Mouse (Mus musculus) lung, adult 2 months (tissue): ENCODE results near the gene Sptlc3. TPM values are rescaled to one million over a fixed set of nuclear protein-coding genes. Genes with fewer than 3 reads are reported as not detected.

Experiments
- DNase-seq: peaks from one replicate; pipeline ENCODE4 v3.0.0; 2022
- H3K4me1 ChIP-seq: fragments of 200-500 bp; 2 replicates; pipeline ENCODE4 v1.6.1; 2011; ENCODE audit warnings: low read length; ENCODE audit not compliant: control insufficient read depth, insufficient read depth
- H3K4me3 ChIP-seq: fragments of 200-500 bp; replicated peaks from 2 replicates; pipeline ENCODE3; 2011; ENCODE audit warnings: low read depth, mild to moderate bottlenecking, control low read depth, low read length; ENCODE audit errors: extremely low read depth
- CTCF ChIP-seq: fragments of 200-500 bp; IDR thresholded peaks from 2 replicates; pipeline ENCODE4 v1.5.1; 2011; ENCODE audit warnings: mild to moderate bottlenecking, low read length, control low read depth; ENCODE audit not compliant: insufficient read depth
- POLR2A ChIP-seq: fragments of 200-500 bp; IDR thresholded peaks from 2 replicates; pipeline ENCODE4 v1.6.1; 2011; ENCODE audit warnings: low read depth, mild to moderate bottlenecking, control low read depth, low read length, borderline replicate concordance; ENCODE audit errors: extremely low read depth
- WGBS: fragments of 180-500 bp; shearing (Covaris S2); methylation state at CpG from one replicate; pipeline ENCODE4 v1.1.7; 2018; 5-methylcytosine and 5-hydroxymethylcytosine counted together
- polyA plus RNA-seq: library from polyadenylated mRNA; depleted of rRNA; stranded (reverse); fragments of >200 nt; gene quantifications from 2 replicates; pipeline ENCODE4 v1.2.3, GENCODE M21; 2012

Gene Sptlc3
- polyA plus RNA-seq, 1 experiment = 1.4 TPM

GRCm38 (mm10) chr2:139634506-139634905 lies 140.8 kb downstream of the Sptlc3 start:
- no peak overlapping the region for H3K4me3 ChIP-seq
- 44% methylated on average over 4 of the region's 4 CpGs for WGBS

DNA sequence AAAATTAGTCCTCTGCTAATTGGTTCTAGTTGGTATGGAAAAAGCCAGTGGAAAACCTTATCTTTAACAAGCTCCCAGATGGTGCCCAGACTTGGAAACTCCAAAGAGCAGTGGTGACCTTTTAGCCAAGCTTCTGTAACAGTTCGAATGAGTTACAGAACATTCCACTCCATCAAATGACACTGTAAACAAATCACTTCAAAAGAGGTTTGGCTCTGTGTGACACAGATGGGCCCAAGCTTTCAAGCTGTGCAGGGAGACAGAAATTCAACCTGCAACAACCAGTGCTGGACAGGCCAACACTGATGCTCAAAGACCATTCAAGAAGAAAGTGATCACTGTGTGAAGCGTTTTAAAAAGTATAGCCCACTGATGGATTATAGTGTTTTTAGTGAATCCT lies 144.1 kb downstream of the Sptlc3 start:
- no peak overlapping the region for H3K4me3 ChIP-seq
- no peak for TF ChIP-seq POLR2A
- no peak for TF ChIP-seq CTCF
- no peak for DNase-seq
- no peaks in the 10 kb centered on the region; the same call in none of the 2 replicates for H3K4me1 ChIP-seq
- WGBS = 22% methylated on average over 2 of the region's 2 CpGs

More at GRCm38 (mm10) chr2:139634506-139634905, 140.8 kb downstream of the Sptlc3 start:
- no peak for DNase-seq
- no peaks in the 10 kb centered on the region for H3K4me1 ChIP-seq
- TF ChIP-seq CTCF (no peak), POLR2A (no peak)

GRCm38 (mm10) chr2:139641757-139642385 lies 148.2 kb downstream of the Sptlc3 start:
- Histone ChIP-seq H3K4me1 (no peaks in the 10 kb centered on the region; the same call in none of the 2 replicates), H3K4me3 (no peak overlapping the region)
- WGBS = 43% methylated on average over 7 of the region's 7 CpGs
- no peak for DNase-seq
- no peak for TF ChIP-seq CTCF
- no peak for TF ChIP-seq POLR2A

DNA sequence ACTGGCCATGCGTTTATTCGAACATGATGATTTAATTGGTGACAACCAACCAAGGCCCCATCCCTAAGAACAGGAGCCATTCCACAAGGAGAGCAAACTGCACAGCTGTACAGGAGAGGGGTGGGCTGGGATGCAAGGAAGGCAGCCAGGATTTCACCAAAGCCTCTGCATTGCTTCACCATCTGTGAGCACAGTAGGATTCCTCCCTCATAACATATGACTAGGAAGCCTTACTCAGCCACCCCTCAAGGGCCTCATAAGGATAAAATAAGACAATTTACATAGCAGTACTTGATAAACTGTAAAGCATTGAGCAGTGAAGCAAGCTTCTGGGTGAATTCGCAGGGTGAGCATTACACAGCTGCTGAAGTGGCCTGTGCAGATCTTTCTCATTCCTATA lies 155.8 kb downstream of the Sptlc3 start:
- Histone ChIP-seq H3K4me3 (no peak overlapping the region), H3K4me1 (no peaks in the 10 kb centered on the region)
- WGBS = 77% methylated on average over 3 of the region's 3 CpGs
- DNase-seq = no peak
- TF ChIP-seq POLR2A = no peak
- TF ChIP-seq CTCF = no peak

DNA sequence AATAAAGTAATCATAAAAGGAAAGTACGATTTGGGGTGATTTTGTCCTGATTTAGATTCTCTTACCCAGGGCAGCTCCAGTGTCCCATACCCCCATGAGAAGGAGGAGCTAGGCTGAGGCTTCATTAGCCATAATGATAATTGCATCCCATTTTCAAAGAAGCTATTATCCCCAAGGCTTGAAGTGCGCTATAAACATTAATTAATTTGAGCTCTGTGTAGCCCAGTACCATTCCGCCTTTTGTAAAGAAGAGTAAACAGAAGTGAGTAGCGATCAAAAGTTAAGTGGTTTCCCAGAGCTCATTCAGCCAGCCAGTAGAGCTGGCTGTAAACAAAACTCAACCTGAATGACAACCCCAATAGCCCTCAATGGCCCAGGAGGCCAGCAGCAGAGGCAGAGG lies 163.0 kb downstream of the Sptlc3 start:
- no peak overlapping the region for H3K4me3 ChIP-seq
- 48% methylated on average over 4 of the region's 4 CpGs for WGBS
- no peaks in the 10 kb centered on the region for H3K4me1 ChIP-seq
- DNase-seq = no peak
- TF ChIP-seq CTCF = no peak
- no peak for TF ChIP-seq POLR2A

DNA sequence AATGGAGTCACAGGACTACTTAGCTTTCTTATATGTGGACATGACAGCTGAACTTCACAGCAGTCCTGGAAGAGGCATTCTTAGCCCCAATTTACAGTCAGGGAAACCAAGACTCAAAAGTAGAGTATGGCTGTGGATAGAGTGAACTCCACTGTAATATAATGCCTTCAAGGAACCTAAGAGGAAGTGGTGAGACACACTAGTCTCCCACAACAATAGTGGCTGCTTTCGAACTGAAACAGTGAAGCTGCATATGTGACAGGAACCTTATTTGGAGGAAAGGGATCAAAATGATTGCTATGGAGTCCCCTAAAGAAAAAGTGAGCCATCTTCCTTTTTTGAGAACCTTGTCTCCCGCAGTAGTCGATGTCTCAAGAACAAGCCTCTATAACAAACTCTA lies 178.1 kb downstream of the Sptlc3 start:
- H3K4me1 ChIP-seq = no peaks in the 10 kb centered on the region
- TF ChIP-seq CTCF (no peak), POLR2A (no peak)
- no peak for DNase-seq
- WGBS = 68% methylated on average over 3 of the region's 3 CpGs
- H3K4me3 ChIP-seq = no peak overlapping the region

- Histone ChIP-seq H3K4me3 (no peak overlapping the region), H3K4me1 (no peaks in the 10 kb centered on the region)
- no peak for DNase-seq
- WGBS = 45% methylated on average over 2 of the region's 2 CpGs
- TF ChIP-seq POLR2A = no peak
- no peak for TF ChIP-seq CTCF
Measured at GRCm38 (mm10) chr2:139672371-139672770, 178.7 kb downstream of the Sptlc3 start.

GRCm38 (mm10) chr2:139677065-139677762 lies 183.5 kb downstream of the Sptlc3 start:
- peak; percentile 58 for DNase-seq
- Histone ChIP-seq H3K4me1 (no peaks in the 10 kb centered on the region), H3K4me3 (peak overlapping the region; percentile 50)
- TF ChIP-seq CTCF (no peak), POLR2A (peak; percentile 96)
- WGBS = under 1% methylated on average over 52 of the region's 52 CpGs

- no peak for DNase-seq
- Histone ChIP-seq H3K4me1 (peaks cover under 1% of the 10 kb centered on the region; the same call in 1 of the 2 replicates), H3K4me3 (peak within 1 kb of the TSS; percentile 50)
- 2% methylated on average over 38 of the region's 39 CpGs for WGBS
- no peak for TF ChIP-seq CTCF
- TF ChIP-seq POLR2A = no peak
Measured at GRCm38 (mm10) chr2:139677809-139678274, 184.1 kb downstream of the Sptlc3 start, which contains the start of gene Ism1. Gene Ism1 (plus strand): TSS chr2:139678178.
